Mouse (Mus musculus): ENCODE results near the gene Gm49510. TPM values are rescaled to one million over a fixed set of nuclear protein-coding genes. Genes with fewer than 3 reads are reported as not detected.

The Gm49510 gene
- total and polyA plus RNA-seq, 3 experiments: 1.4 to 8.2 TPM; not detected in 1

GRCm38 (mm10) chr15:78859311-78859710 lies 40.2 kb upstream of the Gm49510 start:
- no peaks in the 10 kb centered on the region for H3K9me3 ChIP-seq (replicated peaks)
- H3K4me3 ChIP-seq (ENCODE audit: low read depth, low read length): no peak overlapping the region
- H3K36me3 ChIP-seq (replicated peaks): no peaks in the 10 kb centered on the region
- peaks cover 64% of the 10 kb centered on the region for H3K27me3 ChIP-seq (ENCODE audit: insufficient read depth, low read length)
- ATAC-seq (ENCODE audit: extremely low read depth, insufficient number of reproducible peaks, low FRiP score, poor library complexity, severe bottlenecking): no peak
- no peak for DNase-seq (ENCODE audit: low spot score)
- peaks cover 29% of the 10 kb centered on the region for H3K4me1 ChIP-seq (ENCODE audit: insufficient read depth, low read depth, low read length)
- TF ChIP-seq TAL1 (conservative IDR thresholded peaks at IDR 0.05; ENCODE audit: low read depth, low read length) (no peak), POLR2AphosphoS5 (IDR thresholded peaks at IDR 0.05; ENCODE audit: insufficient replicate concordance, low read depth, low read length) (no peak), GATA1 (IDR thresholded peaks at IDR 0.05; ENCODE audit: borderline replicate concordance, low read length) (no peak), CTCF (IDR thresholded peaks at IDR 0.05; ENCODE audit: low read depth, low read length) (no peak), GATA2 (IDR thresholded peaks at IDR 0.05; ENCODE audit: borderline replicate concordance, low read depth, low read length) (no peak)

- ATAC-seq (ENCODE audit: extremely low read depth, insufficient number of reproducible peaks, low FRiP score, poor library complexity, severe bottlenecking) (no peak), DNase-seq (ENCODE audit: low spot score) (no peak)
- no peaks in the 10 kb centered on the region for H3K9me3 ChIP-seq (replicated peaks)
- H3K4me3 ChIP-seq (ENCODE audit: low read depth, low read length): no peak overlapping the region
- TF ChIP-seq GATA1 (IDR thresholded peaks at IDR 0.05; ENCODE audit: borderline replicate concordance, low read length): no peak
- no peak for TF ChIP-seq GATA2 (IDR thresholded peaks at IDR 0.05; ENCODE audit: borderline replicate concordance, low read depth, low read length)
- TF ChIP-seq CTCF (IDR thresholded peaks at IDR 0.05; ENCODE audit: low read depth, low read length): no peak
- TF ChIP-seq POLR2AphosphoS5 (IDR thresholded peaks at IDR 0.05; ENCODE audit: insufficient replicate concordance, low read depth, low read length): no peak
- no peak for TF ChIP-seq TAL1 (conservative IDR thresholded peaks at IDR 0.05; ENCODE audit: low read depth, low read length)
- H3K27me3 ChIP-seq (ENCODE audit: insufficient read depth, low read length): peaks cover 61% of the 10 kb centered on the region
- H3K36me3 ChIP-seq (replicated peaks): no peaks in the 10 kb centered on the region
- peaks cover 29% of the 10 kb centered on the region for H3K4me1 ChIP-seq (ENCODE audit: insufficient read depth, low read depth, low read length)
Measured at GRCm38 (mm10) chr15:78859714-78860113, 39.8 kb upstream of the Gm49510 start.

GRCm38 (mm10) chr15:78862280-78862679 lies 37.2 kb upstream of the Gm49510 start:
- Histone ChIP-seq H3K4me3 (ENCODE audit: low read depth, low read length) (no peak overlapping the region), H3K9me3 (replicated peaks) (no peaks in the 10 kb centered on the region), H3K27me3 (ENCODE audit: insufficient read depth, low read length) (peaks cover 64% of the 10 kb centered on the region), H3K4me1 (ENCODE audit: insufficient read depth, low read depth, low read length) (peaks cover 24% of the 10 kb centered on the region), H3K36me3 (replicated peaks) (no peaks in the 10 kb centered on the region)
- ATAC-seq (ENCODE audit: extremely low read depth, insufficient number of reproducible peaks, low FRiP score, poor library complexity, severe bottlenecking) (no peak), DNase-seq (ENCODE audit: low spot score) (no peak)
- TF ChIP-seq TAL1 (conservative IDR thresholded peaks at IDR 0.05; ENCODE audit: low read depth, low read length): no peak
- TF ChIP-seq GATA2 (IDR thresholded peaks at IDR 0.05; ENCODE audit: borderline replicate concordance, low read depth, low read length): no peak
- no peak for TF ChIP-seq POLR2AphosphoS5 (IDR thresholded peaks at IDR 0.05; ENCODE audit: insufficient replicate concordance, low read depth, low read length)
- no peak for TF ChIP-seq CTCF (IDR thresholded peaks at IDR 0.05; ENCODE audit: low read depth, low read length)
- TF ChIP-seq GATA1 (IDR thresholded peaks at IDR 0.05; ENCODE audit: borderline replicate concordance, low read length): no peak

GRCm38 (mm10) chr15:78863154-78863553 lies 36.3 kb upstream of the Gm49510 start:
- no peaks in the 10 kb centered on the region for H3K36me3 ChIP-seq (replicated peaks)
- DNase-seq (ENCODE audit: low spot score) (no peak), ATAC-seq (ENCODE audit: extremely low read depth, insufficient number of reproducible peaks, low FRiP score, poor library complexity, severe bottlenecking) (no peak)
- peaks cover 60% of the 10 kb centered on the region for H3K27me3 ChIP-seq (ENCODE audit: insufficient read depth, low read length)
- TF ChIP-seq CTCF (IDR thresholded peaks at IDR 0.05; ENCODE audit: low read depth, low read length) (no peak), TAL1 (conservative IDR thresholded peaks at IDR 0.05; ENCODE audit: low read depth, low read length) (no peak), GATA1 (IDR thresholded peaks at IDR 0.05; ENCODE audit: borderline replicate concordance, low read length) (no peak), GATA2 (IDR thresholded peaks at IDR 0.05; ENCODE audit: borderline replicate concordance, low read depth, low read length) (no peak), POLR2AphosphoS5 (IDR thresholded peaks at IDR 0.05; ENCODE audit: insufficient replicate concordance, low read depth, low read length) (no peak)
- H3K4me3 ChIP-seq (ENCODE audit: low read depth, low read length): no peak overlapping the region
- peaks cover 17% of the 10 kb centered on the region for H3K4me1 ChIP-seq (ENCODE audit: insufficient read depth, low read depth, low read length)
- no peaks in the 10 kb centered on the region for H3K9me3 ChIP-seq (replicated peaks)

DNA sequence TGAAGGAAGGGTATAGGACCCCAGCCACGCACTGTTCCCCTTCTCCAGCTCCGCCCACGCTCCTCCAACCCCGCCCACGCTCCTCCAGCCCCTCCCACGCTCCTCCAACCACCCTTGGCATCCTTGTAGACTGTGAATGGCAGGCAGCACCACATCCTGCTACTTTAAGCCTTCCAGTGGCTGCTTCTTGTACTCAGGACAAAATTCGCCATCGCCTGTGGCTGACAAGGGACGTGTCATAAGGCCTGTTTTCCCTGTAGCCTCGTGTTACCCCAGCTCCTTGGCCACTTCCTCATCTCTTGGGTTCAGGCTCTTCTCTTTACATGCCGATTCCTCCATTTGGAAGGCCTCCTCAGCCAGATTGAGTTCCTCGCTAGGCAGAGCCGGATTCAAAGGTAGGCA lies 35.6 kb upstream of the Gm49510 start:
- Histone ChIP-seq H3K4me3 (ENCODE audit: low read depth, low read length) (no peak overlapping the region), H3K9me3 (replicated peaks) (no peaks in the 10 kb centered on the region), H3K27me3 (ENCODE audit: insufficient read depth, low read length) (peaks cover 61% of the 10 kb centered on the region), H3K36me3 (replicated peaks) (no peaks in the 10 kb centered on the region), H3K4me1 (ENCODE audit: insufficient read depth, low read depth, low read length) (peaks cover 11% of the 10 kb centered on the region)
- ATAC-seq (ENCODE audit: extremely low read depth, insufficient number of reproducible peaks, low FRiP score, poor library complexity, severe bottlenecking) (no peak), DNase-seq (ENCODE audit: low spot score) (no peak)
- TF ChIP-seq POLR2AphosphoS5 (IDR thresholded peaks at IDR 0.05; ENCODE audit: insufficient replicate concordance, low read depth, low read length) (no peak), TAL1 (conservative IDR thresholded peaks at IDR 0.05; ENCODE audit: low read depth, low read length) (no peak), GATA1 (IDR thresholded peaks at IDR 0.05; ENCODE audit: borderline replicate concordance, low read length) (no peak), GATA2 (IDR thresholded peaks at IDR 0.05; ENCODE audit: borderline replicate concordance, low read depth, low read length) (no peak), CTCF (IDR thresholded peaks at IDR 0.05; ENCODE audit: low read depth, low read length) (no peak)

GRCm38 (mm10) chr15:78868398-78868797 lies 31.1 kb upstream of the Gm49510 start:
- no peak overlapping the region for H3K4me3 ChIP-seq (ENCODE audit: low read depth, low read length)
- ATAC-seq (ENCODE audit: extremely low read depth, insufficient number of reproducible peaks, low FRiP score, poor library complexity, severe bottlenecking) (no peak), DNase-seq (ENCODE audit: low spot score) (no peak)
- no peaks in the 10 kb centered on the region for H3K36me3 ChIP-seq (replicated peaks)
- peaks cover 22% of the 10 kb centered on the region for H3K4me1 ChIP-seq (ENCODE audit: insufficient read depth, low read depth, low read length)
- H3K9me3 ChIP-seq (replicated peaks): no peaks in the 10 kb centered on the region
- peaks cover 37% of the 10 kb centered on the region for H3K27me3 ChIP-seq (ENCODE audit: insufficient read depth, low read length)
- TF ChIP-seq TAL1 (conservative IDR thresholded peaks at IDR 0.05; ENCODE audit: low read depth, low read length): no peak

DNA sequence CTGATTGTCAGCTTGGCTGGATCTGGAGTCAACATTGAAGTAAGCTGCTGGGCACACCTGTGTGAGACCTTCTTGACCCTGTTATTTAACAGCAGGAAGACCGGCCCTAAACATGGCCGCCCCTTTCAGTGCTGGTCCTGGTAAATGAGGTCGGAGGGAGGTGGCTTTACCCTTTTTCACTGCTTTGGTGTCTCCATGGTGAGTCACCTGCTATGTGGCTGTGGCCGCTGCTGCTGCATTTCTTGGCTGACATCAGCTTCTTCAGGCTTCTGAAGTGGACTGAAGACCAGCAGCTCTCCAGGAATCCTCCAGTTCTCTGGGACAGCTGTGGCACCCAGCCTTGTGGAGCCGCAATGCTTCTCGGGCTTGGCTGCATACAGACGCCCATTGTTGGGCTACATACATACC lies 30.6 kb upstream of the Gm49510 start:
- Histone ChIP-seq H3K9me3 (replicated peaks) (no peaks in the 10 kb centered on the region), H3K4me3 (ENCODE audit: low read depth, low read length) (no peak overlapping the region), H3K36me3 (replicated peaks) (no peaks in the 10 kb centered on the region), H3K4me1 (ENCODE audit: insufficient read depth, low read depth, low read length) (peaks cover 21% of the 10 kb centered on the region), H3K27me3 (ENCODE audit: insufficient read depth, low read length) (peaks cover 33% of the 10 kb centered on the region)
- TF ChIP-seq POLR2AphosphoS5 (IDR thresholded peaks at IDR 0.05; ENCODE audit: insufficient replicate concordance, low read depth, low read length) (no peak), GATA2 (IDR thresholded peaks at IDR 0.05; ENCODE audit: borderline replicate concordance, low read depth, low read length) (no peak), CTCF (IDR thresholded peaks at IDR 0.05; ENCODE audit: low read depth, low read length) (no peak), GATA1 (IDR thresholded peaks at IDR 0.05; ENCODE audit: borderline replicate concordance, low read length) (no peak), TAL1 (conservative IDR thresholded peaks at IDR 0.05; ENCODE audit: low read depth, low read length) (no peak)
- no peak for DNase-seq (ENCODE audit: low spot score)
- no peak for ATAC-seq (ENCODE audit: extremely low read depth, insufficient number of reproducible peaks, low FRiP score, poor library complexity, severe bottlenecking)

Data from G1E (cell line).